Mouse (Mus musculus) CH12.LX (cell line): Measurements from ENCODE around the gene Sgms1. TPM values are rescaled to one million over a fixed set of nuclear protein-coding genes. Genes with fewer than 3 reads are reported as not detected.

Experiments
- DNase-seq: peaks from one replicate; pipeline ENCODE4 v3.0.0-alpha.2; 2013; ENCODE audit errors: extremely low read depth
- H3K27ac ChIP-seq: 2 replicates; pipeline ENCODE4 v1.5.1; 2012; ENCODE audit warnings: low read depth, mild to moderate bottlenecking, control low read depth, moderate library complexity; ENCODE audit not compliant: insufficient read depth
- H3K27me3 ChIP-seq: replicated peaks from 2 replicates; pipeline ENCODE3; 2012; ENCODE audit warnings: inconsistent platforms
- H3K36me3 ChIP-seq, 2 experiments: replicated peaks in 1 of 2; 2 replicates each; pipeline versions ENCODE3 to v1.6.1; 2012; ENCODE audit warnings: inconsistent platforms in 1 of 2, low read length in 1 of 2, mild to moderate bottlenecking in 1 of 2, mixed read lengths in 1 of 2, moderate library complexity in 1 of 2; ENCODE audit not compliant: control insufficient read depth in 1 of 2, insufficient read depth in 1 of 2
- H3K4me1 ChIP-seq, 2 experiments: 2 replicates each; pipeline ENCODE4 v1.6.1; 2012; ENCODE audit warnings: inconsistent platforms in 1 of 2, moderate library complexity in 1 of 2; ENCODE audit not compliant: insufficient read depth in 2 of 2, control insufficient read depth in 1 of 2
- H3K4me2 ChIP-seq: 2 replicates; pipeline ENCODE4 v1.6.1; 2012; ENCODE audit warnings: low read depth, mild to moderate bottlenecking, control low read depth; ENCODE audit not compliant: poor library complexity, insufficient read depth, severe bottlenecking
- H3K4me3 ChIP-seq, 3 experiments: fragments of 150-350 bp in 1 of 3; sonication (generic) in 1 of 3; replicated peaks in 1 of 3; 2 replicates each; pipeline versions ENCODE3 to v1.5.1; 2011 to 2012; ENCODE audit warnings: low read depth in 2 of 3, low read length in 2 of 3, mild to moderate bottlenecking in 2 of 3, moderate library complexity in 2 of 3, control low read depth in 1 of 3, improper control_type of control experiment in 1 of 3, inconsistent platforms in 1 of 3, mixed read lengths in 1 of 3; ENCODE audit not compliant: poor library complexity in 1 of 3
- H3K79me2 ChIP-seq: replicated peaks from 2 replicates; pipeline ENCODE4 v1.6.1; 2012; ENCODE audit warnings: mild to moderate bottlenecking, moderate library complexity; ENCODE audit not compliant: control insufficient read depth, poor library complexity, insufficient read depth, severe bottlenecking; ENCODE audit errors: extremely low read depth
- H3K9ac ChIP-seq: 2 replicates; pipeline ENCODE4 v1.6.1; 2012; ENCODE audit warnings: low read depth, mild to moderate bottlenecking, control low read depth, moderate library complexity; ENCODE audit not compliant: insufficient read depth
- H3K9me3 ChIP-seq: replicated peaks from 2 replicates; pipeline ENCODE3; 2012; ENCODE audit warnings: low read length, inconsistent platforms, mixed read lengths
- BHLHE40 ChIP-seq: IDR thresholded peaks from 2 replicates; pipeline ENCODE4 v1.6.1; 2011; ENCODE audit warnings: mild to moderate bottlenecking, low read depth, low read length, improper control_type of control experiment
- CTCF ChIP-seq, 2 experiments: IDR thresholded peaks in 1 of 2; conservative IDR thresholded peaks in 1 of 2; 2 replicates each; pipeline ENCODE4 v1.5.1; 2011 to 2012; ENCODE audit warnings: low read depth in 2 of 2, low read length in 2 of 2, improper control_type of control experiment in 1 of 2, inconsistent platforms in 1 of 2, mild to moderate bottlenecking in 1 of 2, moderate library complexity in 1 of 2
- E2F4 ChIP-seq: IDR thresholded peaks from 2 replicates; pipeline ENCODE4 v1.6.1; 2011; ENCODE audit warnings: low read depth, low read length, improper control_type of control experiment; ENCODE audit not compliant: insufficient replicate concordance
- HCFC1 ChIP-seq: IDR thresholded peaks from 2 replicates; pipeline ENCODE4 v1.6.1; 2012; ENCODE audit warnings: low read depth, mild to moderate bottlenecking, inconsistent platforms, low read length, improper control_type of control experiment
- JUN ChIP-seq: IDR thresholded peaks from 2 replicates; pipeline ENCODE4 v1.6.1; 2011; ENCODE audit warnings: low read depth, mild to moderate bottlenecking, low read length, improper control_type of control experiment, moderate library complexity; ENCODE audit not compliant: insufficient read depth
- JUND ChIP-seq: conservative IDR thresholded peaks from 2 replicates; pipeline ENCODE4 v1.6.1; 2011; ENCODE audit warnings: low read depth, low read length, improper control_type of control experiment
- KAT2A ChIP-seq: IDR thresholded peaks from 2 replicates; pipeline ENCODE4 v1.6.1; 2012; ENCODE audit warnings: low read length, improper control_type of control experiment, inconsistent platforms; ENCODE audit not compliant: insufficient replicate concordance
- MAFK ChIP-seq: IDR thresholded peaks from 2 replicates; pipeline ENCODE4 v1.6.1; 2011; ENCODE audit warnings: low read length, improper control_type of control experiment; ENCODE audit not compliant: insufficient replicate concordance
- MEF2A ChIP-seq: IDR thresholded peaks from 2 replicates; pipeline ENCODE4 v1.6.1; 2014; ENCODE audit warnings: low read depth, mild to moderate bottlenecking, inconsistent platforms, low read length, improper control_type of control experiment, borderline replicate concordance
- NELFE ChIP-seq: IDR thresholded peaks from 2 replicates; pipeline ENCODE4 v1.6.1; 2011; ENCODE audit warnings: low read depth, low read length, improper control_type of control experiment
- POLR2AphosphoS2 ChIP-seq: IDR thresholded peaks from 2 replicates; pipeline ENCODE4 v1.6.1; 2011; ENCODE audit warnings: low read depth, low read length, improper control_type of control experiment
- RAD21 ChIP-seq: IDR thresholded peaks from 2 replicates; pipeline ENCODE4 v1.6.1; 2011; ENCODE audit warnings: low read depth, mild to moderate bottlenecking, low read length, improper control_type of control experiment, moderate library complexity
- SIN3A ChIP-seq: IDR thresholded peaks from 2 replicates; pipeline ENCODE4 v1.6.1; 2012; ENCODE audit warnings: low read length, improper control_type of control experiment, inconsistent platforms
- SMC3 ChIP-seq: IDR thresholded peaks from 2 replicates; pipeline ENCODE4 v1.6.1; 2011; ENCODE audit warnings: low read depth, low read length, improper control_type of control experiment
- TBP ChIP-seq: conservative IDR thresholded peaks from 2 replicates; pipeline ENCODE4 v1.6.1; 2011; ENCODE audit warnings: low read depth, low read length, improper control_type of control experiment
- ZKSCAN1 ChIP-seq: IDR thresholded peaks from 2 replicates; pipeline ENCODE4 v1.6.1; 2012; ENCODE audit warnings: low read depth, inconsistent platforms, low read length, improper control_type of control experiment, borderline replicate concordance
- ZMIZ1 ChIP-seq: IDR thresholded peaks from 2 replicates; pipeline ENCODE4 v1.6.1; 2012; ENCODE audit warnings: low read depth, mild to moderate bottlenecking, inconsistent platforms, low read length, improper control_type of control experiment
- dilution Hi-C: fragments of 300-500 bp; cut with MboI; formaldehyde crosslinking; loops from 2 replicates; pipeline ENCODE4 v1.14.3; 2020; ENCODE audit warnings: low sequenced_read_pairs; ENCODE audit not compliant: extremely low pct_unique_long_range_greater_than_20kb, extremely low pct_ligation_motif_present
- in situ Hi-C: fragments of 300-500 bp; cut with MboI; formaldehyde crosslinking; loops from 3 replicates; pipeline ENCODE4 v1.14.3; 2019; ENCODE audit warnings: low sequenced_read_pairs, low pct_ligation_motif_present, low pct_unique_long_range_greater_than_20kb, mixed read lengths
- polyA plus RNA-seq: library from polyadenylated mRNA; unstranded; fragments of >175 nt; gene quantifications from 2 replicates; pipeline ENCODE4 v1.2.1, GENCODE M21; 2012; ENCODE audit warnings: low read depth; ENCODE audit not compliant: insufficient read length
- total RNA-seq, 2 experiments: library from RNA; depleted of rRNA; stranded (reverse); fragments of 300-350 nt in 1 of 2; fragments of >200 nt in 1 of 2; gene quantifications; 2 replicates each; pipeline ENCODE4 v1.2.3; 2012 to 2014

Gene Sgms1
- total and polyA plus RNA-seq, 3 experiments = 1.4 to 1.8 (median 1.8) TPM

- H3K9ac ChIP-seq = no peak overlapping the region
- no peak for DNase-seq
- H3K36me3 ChIP-seq = no peaks in the 10 kb centered on the region
- peaks cover 34 to 54% of the 10 kb centered on the region in 2 experiments for H3K4me1 ChIP-seq
- H3K9me3 ChIP-seq = no peaks in the 10 kb centered on the region
- no peaks in the 10 kb centered on the region for H3K79me2 ChIP-seq
- no peaks in the 10 kb centered on the region for H3K27me3 ChIP-seq
- no peak overlapping the region for H3K4me3 ChIP-seq
- in situ Hi-C loops = no loop called here
- dilution Hi-C loops = no loop called here
- peak; percentile 41; the same call in 1 of the 2 replicates for TF ChIP-seq BHLHE40
- TF ChIP-seq NELFE = no peak
- no peak for TF ChIP-seq E2F4
- H3K4me2 ChIP-seq = no peak overlapping the region
- no peak overlapping the region for H3K27ac ChIP-seq
Measured at GRCm38 (mm10) chr19:32276817-32277216, 112.7 kb downstream of the Sgms1 start.

DNA sequence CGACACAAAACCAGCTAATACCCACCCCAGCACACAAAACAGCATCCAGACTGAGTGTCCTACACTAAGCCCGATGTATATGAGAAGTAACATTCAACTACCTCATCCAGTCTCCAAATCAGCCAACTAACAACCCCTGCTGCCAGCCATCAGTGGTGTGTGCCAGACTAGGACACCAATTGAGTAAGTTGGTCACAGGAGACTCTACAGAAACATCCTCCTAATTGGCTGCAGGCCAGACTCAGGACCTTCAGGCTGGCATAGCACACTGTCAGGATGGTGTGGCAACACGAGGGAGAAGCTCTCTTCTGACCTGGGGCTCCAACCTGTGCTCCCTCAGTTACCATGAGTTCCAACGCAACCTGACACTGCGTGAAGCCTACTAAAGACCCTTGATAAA lies 113.3 kb downstream of the Sgms1 start:
- no peaks in the 10 kb centered on the region for H3K9me3 ChIP-seq
- DNase-seq = no peak
- dilution Hi-C loops = no loop called here
- TF ChIP-seq TBP = no peak
- TF ChIP-seq MAFK = no peak
- no peak for TF ChIP-seq SMC3
- TF ChIP-seq POLR2AphosphoS2 = no peak
- TF ChIP-seq KAT2A = no peak
- TF ChIP-seq CTCF (conservative IDR thresholded peaks at IDR 0.05 in 1 of 2, IDR thresholded peaks at IDR 0.05 in 1 of 2; ENCODE audit: low read depth in 2 of 2, low read length in 2 of 2) = no peak
- TF ChIP-seq RAD21 = no peak
- TF ChIP-seq JUND = no peak
- TF ChIP-seq MEF2A = no peak
- TF ChIP-seq ZKSCAN1 = no peak
- no peak for TF ChIP-seq BHLHE40
- no peak for TF ChIP-seq E2F4
- no peak for TF ChIP-seq ZMIZ1
- no peak for TF ChIP-seq HCFC1
- no peak for TF ChIP-seq JUN
- TF ChIP-seq NELFE = no peak
- TF ChIP-seq SIN3A = no peak
- H3K36me3 ChIP-seq = no peaks in the 10 kb centered on the region
- H3K79me2 ChIP-seq = no peaks in the 10 kb centered on the region
- no peak overlapping the region for H3K4me2 ChIP-seq
- H3K4me3 ChIP-seq = no peak overlapping the region
- no peak overlapping the region for H3K9ac ChIP-seq
- no peak overlapping the region for H3K27ac ChIP-seq
- in situ Hi-C loops = no loop called here
- H3K4me1 ChIP-seq = peaks cover 39 to 59% of the 10 kb centered on the region in 2 experiments
- no peaks in the 10 kb centered on the region for H3K27me3 ChIP-seq
